Mouse (Mus musculus) liver, postnatal 0 days (tissue): ENCODE data around the gene Ankrd12. TPM values are rescaled to one million over a fixed set of nuclear protein-coding genes. Genes with fewer than 3 reads are reported as not detected.

Experiments
- ATAC-seq: fragments of 200-750 bp; cut with Nextera tagmentation; 2 replicates; pipeline ENCODE4 v1.8.0; 2017; ENCODE audit warnings: mild to moderate bottlenecking, moderate library complexity
- DNase-seq: peaks from one replicate; pipeline ENCODE4 v3.0.0-alpha.2; 2016
- H3K27ac ChIP-seq: fragments of 300-500 bp; sonication (generic); 2 replicates; pipeline ENCODE4 v1.5.1; 2014; ENCODE audit warnings: antibody characterized with exemption, moderate library complexity, mild to moderate bottlenecking, low read depth
- H3K27me3 ChIP-seq: fragments of 300-500 bp; sonication (generic); 2 replicates; pipeline ENCODE4 v1.6.1; 2014; ENCODE audit warnings: low read length, control low read depth, mixed read lengths; ENCODE audit not compliant: insufficient read depth
- H3K36me3 ChIP-seq: fragments of 300-500 bp; sonication (generic); replicated peaks from 2 replicates; pipeline ENCODE4 v1.6.1; 2014; ENCODE audit warnings: mild to moderate bottlenecking, control low read depth, low read length, moderate library complexity, mixed read lengths; ENCODE audit not compliant: insufficient read depth
- H3K4me1 ChIP-seq: fragments of 300-500 bp; sonication (generic); 2 replicates; pipeline ENCODE4 v1.6.1; 2014; ENCODE audit warnings: antibody characterized with exemption, mild to moderate bottlenecking, control low read depth; ENCODE audit not compliant: insufficient read depth
- H3K4me2 ChIP-seq: fragments of 300-500 bp; sonication (generic); 2 replicates; pipeline ENCODE4 v1.6.1; 2014; ENCODE audit warnings: low read depth, mild to moderate bottlenecking, low read length, moderate library complexity, mixed read lengths
- H3K4me3 ChIP-seq: fragments of 300-500 bp; sonication (generic); 2 replicates; pipeline ENCODE4 v1.5.1; 2014; ENCODE audit warnings: low read depth, low read length
- H3K9ac ChIP-seq: fragments of 300-500 bp; sonication (generic); replicated peaks from 2 replicates; pipeline ENCODE4 v1.6.1; 2014; ENCODE audit warnings: mild to moderate bottlenecking, moderate library complexity
- H3K9me3 ChIP-seq: fragments of 300-500 bp; sonication (generic); 2 replicates; pipeline ENCODE4 v1.6.1; 2016; ENCODE audit warnings: mild to moderate bottlenecking, control low read depth, low read length, mixed read lengths
- CTCF ChIP-seq: sonication (generic); IDR thresholded peaks from 2 replicates; pipeline ENCODE4 v1.5.1; 2016; ENCODE audit warnings: antibody characterized with exemption, low read depth
- EP300 ChIP-seq: IDR thresholded peaks from 2 replicates; pipeline ENCODE4 v1.6.1; 2016; ENCODE audit warnings: antibody characterized with exemption, low read depth, mild to moderate bottlenecking
- WGBS: fragments of 180-500 bp; shearing (Covaris S2); extraction: QIAGEN DNeasy Blood & Tissue Kit; methylation state at CpG from one replicate; pipeline ENCODE4 v1.1.7; 2014; ENCODE audit not compliant: insufficient replicate concordance; 5-methylcytosine and 5-hydroxymethylcytosine counted together
- polyA plus RNA-seq: library from polyadenylated mRNA; unstranded; fragments of >200 nt; fragmentation: Nextera tagmentation; extraction: Ambion mirVana; gene quantifications from 2 replicates; pipeline ENCODE4 v1.2.1, GENCODE M21; 2015

Ankrd12 gene
- polyA plus RNA-seq, 1 experiment from 2014 or later = 7.9 TPM

DNA sequence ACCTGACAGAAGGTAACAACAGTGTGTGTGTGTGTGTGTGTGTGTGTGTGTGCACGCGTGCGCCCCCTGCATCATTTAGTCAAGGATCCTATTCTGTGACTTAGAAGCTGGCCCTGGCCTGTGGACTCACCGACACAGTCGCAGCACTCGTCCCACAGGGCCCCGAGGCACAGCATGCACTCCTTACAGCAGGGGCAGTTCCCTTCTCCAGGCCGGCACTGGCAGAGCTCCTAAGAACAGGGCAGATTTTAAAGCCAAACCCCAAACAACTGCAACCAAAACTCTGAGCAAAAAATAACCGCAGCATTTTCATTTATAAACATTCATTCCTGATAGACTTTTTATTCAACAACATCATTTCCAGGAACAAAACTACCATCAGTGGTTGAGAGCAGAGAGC, 139.2 kb downstream of the Ankrd12 start:
- ATAC-seq (no peak), DNase-seq (no peak)
- 85% methylated on average over 9 of the region's 9 CpGs for WGBS
- H3K9me3 ChIP-seq = no peaks in the 10 kb centered on the region
- no peaks in the 10 kb centered on the region for H3K27me3 ChIP-seq
- H3K4me3 ChIP-seq = no peak overlapping the region
- peaks cover 21% of the 10 kb centered on the region for H3K4me1 ChIP-seq
- H3K4me2 ChIP-seq = no peak overlapping the region
- H3K36me3 ChIP-seq = peaks cover 5% of the 10 kb centered on the region; the same call in 1 of the 2 replicates
- TF ChIP-seq CTCF (no peak), EP300 (no peak)
- H3K9ac ChIP-seq = no peak overlapping the region
- H3K27ac ChIP-seq = no peak overlapping the region

- Histone ChIP-seq H3K4me1 (peaks cover 10% of the 10 kb centered on the region), H3K4me3 (no peak overlapping the region), H3K27me3 (no peaks in the 10 kb centered on the region), H3K36me3 (peaks cover 5% of the 10 kb centered on the region; the same call in 1 of the 2 replicates), H3K9ac (no peak overlapping the region), H3K9me3 (no peaks in the 10 kb centered on the region), H3K27ac (no peak overlapping the region), H3K4me2 (no peak overlapping the region)
- no peak for DNase-seq
- WGBS = 85% methylated on average over 2 of the region's 2 CpGs
- TF ChIP-seq EP300 (no peak), CTCF (peak; percentile 72)
- ATAC-seq = no peak
Measured at GRCm38 (mm10) chr17:65933741-65934140, 143.1 kb downstream of the Ankrd12 start.

- DNase-seq (no peak), ATAC-seq (no peak)
- 71% methylated on average over 6 of the region's 6 CpGs for WGBS
- H3K9ac ChIP-seq = 0 out of 2 replicates have a peak overlapping the region, but pooled peaks have one; percentile 22
- no peak overlapping the region for H3K4me3 ChIP-seq
- H3K27ac ChIP-seq = 0 out of 2 replicates have a peak overlapping the region, but pooled peaks have one; percentile 11
- no peaks in the 10 kb centered on the region for H3K9me3 ChIP-seq
- H3K36me3 ChIP-seq = peaks cover 11% of the 10 kb centered on the region; the same call in 1 of the 2 replicates
- H3K4me1 ChIP-seq = peaks cover 8% of the 10 kb centered on the region
- no peak for TF ChIP-seq CTCF
- no peak for TF ChIP-seq EP300
- H3K27me3 ChIP-seq = no peaks in the 10 kb centered on the region
- no peak overlapping the region for H3K4me2 ChIP-seq
Measured at GRCm38 (mm10) chr17:65931525-65931924, 145.4 kb downstream of the Ankrd12 start.

DNA sequence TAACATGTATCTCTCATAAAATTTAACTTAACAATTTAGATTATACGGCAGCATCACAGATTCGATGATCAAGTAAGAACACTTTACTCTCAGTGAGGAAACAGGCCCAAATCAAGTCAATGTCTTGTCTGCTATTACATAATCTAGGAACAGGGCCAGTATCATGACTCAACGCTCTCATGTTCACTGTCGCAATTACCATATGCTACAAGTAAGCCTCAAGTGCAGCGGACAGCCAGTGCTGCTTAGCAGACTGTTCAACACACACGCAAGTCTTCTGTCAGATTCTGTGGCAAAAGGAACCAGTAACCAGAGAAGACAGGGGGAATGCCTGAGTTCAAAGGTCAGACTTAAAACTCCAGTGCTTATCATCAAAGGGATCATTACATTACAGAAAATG, 145.9 kb downstream of the Ankrd12 start:
- Histone ChIP-seq H3K4me3 (no peak overlapping the region), H3K9me3 (no peaks in the 10 kb centered on the region), H3K36me3 (peaks cover 16% of the 10 kb centered on the region; the same call in 1 of the 2 replicates), H3K4me1 (peaks cover 8% of the 10 kb centered on the region), H3K9ac (0 out of 2 replicates have a peak overlapping the region, but pooled peaks have one; percentile 22), H3K27ac (no peak overlapping the region), H3K4me2 (no peak overlapping the region), H3K27me3 (no peaks in the 10 kb centered on the region)
- 58% methylated on average over 6 of the region's 6 CpGs for WGBS
- TF ChIP-seq EP300 (no peak), CTCF (no peak)
- DNase-seq (no peak), ATAC-seq (peak; percentile 81)

DNA sequence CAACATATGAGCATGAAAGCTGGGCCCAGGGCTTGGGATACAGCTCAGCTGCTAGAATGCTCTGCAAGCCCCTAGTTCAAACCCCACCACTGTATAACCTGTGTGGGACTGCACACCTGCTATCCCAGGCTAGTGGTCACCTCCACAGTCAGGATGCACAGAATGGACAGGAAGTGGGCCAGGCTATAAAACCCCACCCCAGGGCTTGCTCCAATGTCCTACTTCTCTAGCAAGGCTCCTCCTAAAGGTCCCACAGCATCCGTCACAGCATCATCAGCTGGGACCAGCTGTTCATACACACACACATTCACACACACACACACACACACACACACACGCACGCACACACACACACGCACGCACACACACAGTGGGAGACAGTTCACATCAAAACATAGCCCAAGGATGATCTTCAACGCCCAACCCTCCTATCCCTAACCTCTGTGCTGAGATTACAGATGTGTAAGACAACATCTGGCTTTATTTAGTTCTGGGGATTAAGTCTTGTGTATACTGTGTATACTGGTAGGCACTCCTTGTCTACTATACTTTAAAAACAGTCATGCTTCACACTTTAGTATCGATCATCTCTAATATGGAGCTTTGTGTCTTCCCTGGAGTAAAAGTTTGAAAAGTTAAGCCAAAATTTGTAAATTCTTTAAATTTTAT, 146.6 kb downstream of the Ankrd12 start:
- WGBS = 79% methylated on average over 7 of the region's 7 CpGs
- ATAC-seq (no peak), DNase-seq (no peak)

DNA sequence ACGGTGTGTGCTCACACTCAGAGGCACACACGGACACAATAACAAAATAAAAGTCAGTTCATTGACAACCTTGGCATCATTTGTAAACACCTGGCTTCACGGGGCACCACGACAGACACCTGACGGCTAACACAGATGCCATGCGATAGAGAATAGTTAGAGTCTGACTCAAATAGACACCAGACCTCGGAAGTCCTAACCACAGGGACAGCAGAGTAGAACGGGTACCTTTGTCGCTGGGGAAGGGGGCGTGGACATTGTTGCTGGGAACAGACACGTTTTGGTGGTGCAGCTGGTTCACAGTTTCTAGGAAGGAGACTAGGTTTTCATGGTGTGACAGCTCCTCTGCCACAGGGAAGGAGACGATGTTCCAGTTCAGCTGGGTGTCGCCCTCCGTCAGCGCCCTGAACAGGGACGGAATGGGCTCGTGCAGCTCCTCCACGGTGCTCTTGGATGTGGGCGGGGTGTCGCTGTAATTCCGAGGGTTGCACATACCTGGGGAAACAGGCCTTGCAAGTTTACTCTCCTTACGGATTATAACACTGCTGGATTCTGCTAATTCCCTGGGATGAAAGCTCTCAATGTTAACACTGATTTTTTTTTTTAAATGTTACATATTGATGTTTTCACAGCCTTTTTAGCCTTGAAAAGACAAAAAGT, 147.4 kb downstream of the Ankrd12 start:
- H3K27ac ChIP-seq = no peak overlapping the region
- H3K4me3 ChIP-seq = no peak overlapping the region
- no peaks in the 10 kb centered on the region for H3K9me3 ChIP-seq
- ATAC-seq (no peak), DNase-seq (no peak)
- peaks cover 26% of the 10 kb centered on the region; the same call in 1 of the 2 replicates for H3K36me3 ChIP-seq
- H3K4me1 ChIP-seq = peaks cover 8% of the 10 kb centered on the region
- no peak for TF ChIP-seq CTCF
- TF ChIP-seq EP300 = no peak
- 77% methylated on average over 22 of the region's 22 CpGs for WGBS
- no peak overlapping the region for H3K4me2 ChIP-seq
- H3K9ac ChIP-seq = no peak overlapping the region
- H3K27me3 ChIP-seq = no peaks in the 10 kb centered on the region

More for the DNA sequence above, 146.6 kb downstream of the Ankrd12 start:
- Histone ChIP-seq H3K9me3 (no peaks in the 10 kb centered on the region), H3K4me3 (no peak overlapping the region), H3K27me3 (no peaks in the 10 kb centered on the region), H3K4me2 (no peak overlapping the region), H3K4me1 (peaks cover 8% of the 10 kb centered on the region), H3K36me3 (peaks cover 22% of the 10 kb centered on the region; the same call in 1 of the 2 replicates), H3K9ac (no peak overlapping the region), H3K27ac (no peak overlapping the region)
- no peak for TF ChIP-seq EP300
- TF ChIP-seq CTCF = no peak
